Mouse (Mus musculus) MEL (cell line): ENCODE measurements at regions not wholly inside any gene's neighbourhood (a gene's known extent, or its start where the extent isn't known, plus 50 kb on each side); places are given as distances from the start of the nearest gene placed in this dataset.

Source experiments
- DNase-seq: peaks from one replicate; pipeline ENCODE4 v3.0.0; 2011; ENCODE audit warnings: low read depth, low spot score
- H3K27ac ChIP-seq: 2 replicates; pipeline ENCODE4 v1.5.1; 2012; ENCODE audit warnings: low read depth, mild to moderate bottlenecking, control low read depth, low read length, moderate library complexity; ENCODE audit not compliant: control insufficient read depth
- H3K27me3 ChIP-seq, 2 experiments: fragments of 150-350 bp in 1 of 2; sonication (generic) in 1 of 2; 2 replicates each; pipeline ENCODE4 v1.6.1; 2012; ENCODE audit warnings: low read length in 2 of 2, mild to moderate bottlenecking in 2 of 2, improper control_type of control experiment in 1 of 2, moderate library complexity in 1 of 2; ENCODE audit not compliant: insufficient read depth in 2 of 2, control insufficient read depth in 1 of 2
- H3K36me3 ChIP-seq, 2 experiments: 2 replicates each; pipeline ENCODE4 v1.6.1; 2012 to 2014; ENCODE audit warnings: low read length in 2 of 2, improper control_type of control experiment in 1 of 2, inconsistent platforms in 1 of 2, mild to moderate bottlenecking in 1 of 2; ENCODE audit not compliant: insufficient read depth in 2 of 2, control insufficient read depth in 1 of 2
- H3K4me1 ChIP-seq, 2 experiments: fragments of 150-350 bp in 1 of 2; sonication (generic) in 1 of 2; 2 replicates each; pipeline ENCODE4 v1.6.1; 2012; ENCODE audit warnings: low read length in 2 of 2, improper control_type of control experiment in 1 of 2, mild to moderate bottlenecking in 1 of 2; ENCODE audit not compliant: insufficient read depth in 2 of 2, control insufficient read depth in 1 of 2
- H3K4me3 ChIP-seq, 2 experiments: fragments of 150-350 bp in 1 of 2; sonication (generic) in 1 of 2; 2 replicates each; pipeline ENCODE4 v1.5.1; 2012; ENCODE audit warnings: low read depth in 2 of 2, low read length in 2 of 2, mild to moderate bottlenecking in 2 of 2, moderate library complexity in 2 of 2, control low read depth in 1 of 2, improper control_type of control experiment in 1 of 2; ENCODE audit not compliant: control insufficient read depth in 1 of 2, insufficient read depth in 1 of 2
- H3K79me2 ChIP-seq: 2 replicates; pipeline ENCODE4 v1.6.1; 2012; ENCODE audit warnings: mild to moderate bottlenecking, low read length, moderate library complexity; ENCODE audit not compliant: control insufficient read depth, poor library complexity, insufficient read depth
- H3K9ac ChIP-seq: 2 replicates; pipeline ENCODE4 v1.6.1; 2012; ENCODE audit warnings: low read depth, mild to moderate bottlenecking, control low read depth, low read length, moderate library complexity; ENCODE audit not compliant: control insufficient read depth, poor library complexity, severe bottlenecking
- H3K9me3 ChIP-seq: fragments of 150-350 bp; sonication (generic); replicated peaks from 2 replicates; pipeline ENCODE4 v1.6.1; 2012; ENCODE audit warnings: mild to moderate bottlenecking, low read length, improper control_type of control experiment, moderate library complexity; ENCODE audit not compliant: insufficient read depth
- BHLHE40 ChIP-seq: IDR thresholded peaks from 2 replicates; pipeline ENCODE4 v1.6.1; 2012; ENCODE audit warnings: low read depth, mild to moderate bottlenecking, inconsistent platforms, low read length, improper control_type of control experiment, borderline replicate concordance
- JUND ChIP-seq: IDR thresholded peaks from 2 replicates; pipeline ENCODE4 v1.6.1; 2011; ENCODE audit warnings: low read depth, mild to moderate bottlenecking, improper control_type of control experiment, low read length
- KAT2A ChIP-seq: conservative IDR thresholded peaks from 2 replicates; pipeline ENCODE4 v1.6.1; 2012; ENCODE audit warnings: low read depth, low read length, improper control_type of control experiment, inconsistent platforms
- MAFK ChIP-seq: IDR thresholded peaks from 2 replicates; pipeline ENCODE4 v1.6.1; 2011; ENCODE audit warnings: low read depth, mild to moderate bottlenecking, low read length, improper control_type of control experiment, borderline replicate concordance
- MAX ChIP-seq: IDR thresholded peaks from 2 replicates; pipeline ENCODE4 v1.6.1; 2011; ENCODE audit warnings: low read length, improper control_type of control experiment
- MEF2A ChIP-seq: IDR thresholded peaks from 2 replicates; pipeline ENCODE4 v1.6.1; 2014; ENCODE audit warnings: low read depth, mild to moderate bottlenecking, inconsistent platforms, low read length, improper control_type of control experiment; ENCODE audit not compliant: poor library complexity, insufficient replicate concordance, severe bottlenecking; ENCODE audit errors: extremely low read depth
- MXI1 ChIP-seq: IDR thresholded peaks from 2 replicates; pipeline ENCODE4 v1.6.1; 2011; ENCODE audit warnings: mild to moderate bottlenecking, low read depth, low read length, improper control_type of control experiment
- MYC ChIP-seq: IDR thresholded peaks from 2 replicates; pipeline ENCODE4 v1.6.1; 2011; ENCODE audit warnings: low read depth, mild to moderate bottlenecking, low read length, improper control_type of control experiment, moderate library complexity
- NELFE ChIP-seq: IDR thresholded peaks from 2 replicates; pipeline ENCODE4 v1.6.1; 2011; ENCODE audit warnings: low read depth, low read length, improper control_type of control experiment
- POLR2AphosphoS5 ChIP-seq: IDR thresholded peaks from 2 replicates; pipeline ENCODE4 v1.6.1; 2012; ENCODE audit warnings: low read depth, borderline replicate concordance, mild to moderate bottlenecking, inconsistent platforms, low read length, moderate library complexity, mixed read lengths
- SIN3A ChIP-seq: IDR thresholded peaks from 2 replicates; pipeline ENCODE4 v1.6.1; 2012; ENCODE audit warnings: low read length, improper control_type of control experiment, inconsistent platforms
- TAL1 ChIP-seq: IDR thresholded peaks from 2 replicates; pipeline ENCODE4 v1.6.1; 2012; ENCODE audit warnings: mild to moderate bottlenecking, inconsistent platforms, low read length, moderate library complexity, mixed read lengths
- TCF12 ChIP-seq: IDR thresholded peaks from 2 replicates; pipeline ENCODE4 v1.6.1; 2014; ENCODE audit warnings: low read depth, mild to moderate bottlenecking, inconsistent platforms, low read length, improper control_type of control experiment, moderate library complexity
- USF2 ChIP-seq, 2 experiments: IDR thresholded peaks; 2 replicates each; pipeline ENCODE4 v1.6.1; 2011 to 2012; ENCODE audit warnings: improper control_type of control experiment in 2 of 2, low read length in 2 of 2, borderline replicate concordance in 1 of 2, inconsistent platforms in 1 of 2, low read depth in 1 of 2, mild to moderate bottlenecking in 1 of 2; ENCODE audit not compliant: insufficient read depth in 1 of 2
- ZKSCAN1 ChIP-seq: IDR thresholded peaks from 2 replicates; pipeline ENCODE4 v1.6.1; 2012; ENCODE audit warnings: low read depth, mild to moderate bottlenecking, inconsistent platforms, low read length, improper control_type of control experiment, moderate library complexity
- ZMIZ1 ChIP-seq: IDR thresholded peaks from 2 replicates; pipeline ENCODE4 v1.6.1; 2012; ENCODE audit warnings: low read depth, mild to moderate bottlenecking, inconsistent platforms, low read length, improper control_type of control experiment, moderate library complexity
- ZNF384 ChIP-seq: IDR thresholded peaks from 2 replicates; pipeline ENCODE4 v1.6.1; 2012; ENCODE audit warnings: low read depth, mild to moderate bottlenecking, inconsistent platforms, low read length, improper control_type of control experiment

DNA sequence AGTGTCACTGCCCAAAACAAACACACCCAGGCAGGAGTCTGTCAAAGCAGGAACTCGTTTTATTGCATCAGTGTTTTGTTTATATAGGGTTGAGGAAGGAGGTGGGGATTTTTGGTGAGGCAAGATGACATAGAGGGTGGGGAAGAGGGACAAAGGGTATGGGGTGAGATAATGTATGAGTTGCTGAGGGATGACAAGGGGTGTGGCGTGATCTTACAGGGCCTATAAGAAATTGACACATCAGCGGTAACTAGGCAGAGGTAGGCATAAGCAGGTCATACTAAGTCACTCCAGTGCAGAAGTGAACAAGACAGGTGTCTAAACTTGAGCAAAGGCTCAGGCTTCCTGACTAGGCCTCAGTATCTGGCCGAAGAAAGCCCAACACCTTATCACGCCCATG is 2841.0 kb upstream of the 5930422O12Rik start:
- H3K4me3 ChIP-seq, result no peak overlapping the region
- H3K79me2 ChIP-seq, result no peaks in the 10 kb centered on the region
- H3K4me1 ChIP-seq, result no peaks in the 10 kb centered on the region
- TF ChIP-seq SIN3A (no peak), MAX (no peak), TCF12 (no peak), MEF2A (no peak), TAL1 (no peak), MXI1 (no peak), JUND (no peak)
- TF ChIP-seq, all 39 proteins: peak for 0
- no peaks in the 10 kb centered on the region for H3K9me3 ChIP-seq
- H3K36me3 ChIP-seq, result no peaks in the 10 kb centered on the region
- no peak overlapping the region for H3K27ac ChIP-seq
- no peak overlapping the region for H3K9ac ChIP-seq
- no peak for DNase-seq
- H3K27me3 ChIP-seq, result no peaks in the 10 kb centered on the region

DNA sequence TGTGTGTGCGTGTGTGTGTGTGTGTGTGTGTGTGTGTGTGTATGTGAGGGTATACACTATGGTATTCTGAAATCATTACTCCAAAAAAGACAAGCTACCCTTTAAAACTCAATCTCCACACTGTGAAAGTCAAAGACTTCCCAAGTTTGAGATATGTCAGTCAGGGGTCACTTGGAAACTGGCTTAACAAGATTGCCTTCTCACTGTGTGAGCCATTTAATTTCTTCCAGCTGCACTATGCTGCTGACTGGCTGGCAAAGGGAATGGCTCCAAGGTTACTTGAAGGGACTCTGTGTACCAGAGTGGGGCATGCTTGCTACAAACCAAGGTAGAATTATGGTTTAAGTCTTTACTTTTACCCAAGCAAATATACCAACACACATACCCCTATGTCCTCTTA is 2826.1 kb upstream of the 5930422O12Rik start:
- TF ChIP-seq ZMIZ1 (no peak), POLR2AphosphoS5 (no peak), KAT2A (no peak), ZNF384 (no peak), ZKSCAN1 (no peak), USF2 (IDR thresholded peaks at IDR 0.05; ENCODE audit: borderline replicate concordance in 1 of 2, insufficient read depth in 1 of 2, low read depth in 1 of 2, low read length in 2 of 2) (no peak), BHLHE40 (no peak), MAX (no peak), NELFE (no peak), MXI1 (no peak), MAFK (no peak), MYC (no peak)
- H3K27ac ChIP-seq, result no peak overlapping the region
- H3K4me1 ChIP-seq, result no peaks in the 10 kb centered on the region
- H3K9me3 ChIP-seq, result no peaks in the 10 kb centered on the region
- no peaks in the 10 kb centered on the region for H3K27me3 ChIP-seq
- no peaks in the 10 kb centered on the region for H3K36me3 ChIP-seq
- DNase-seq, result no peak
- no peak overlapping the region for H3K9ac ChIP-seq
- H3K79me2 ChIP-seq, result no peaks in the 10 kb centered on the region
- H3K4me3 ChIP-seq, result no peak overlapping the region
